Mouse (Mus musculus): ENCODE data around the gene Srpk3. TPM values are rescaled to one million over a fixed set of nuclear protein-coding genes. Genes with fewer than 3 reads are reported as not detected.

The Srpk3 gene
- polyA plus RNA-seq (2014; fragmentation: Illumina TruSeq; extraction: RNeasy Lipid Tissue Mini Kit (QIAGEN cat#74804); ENCODE audit: low read depth, low replicate concordance) = not detected

DNA sequence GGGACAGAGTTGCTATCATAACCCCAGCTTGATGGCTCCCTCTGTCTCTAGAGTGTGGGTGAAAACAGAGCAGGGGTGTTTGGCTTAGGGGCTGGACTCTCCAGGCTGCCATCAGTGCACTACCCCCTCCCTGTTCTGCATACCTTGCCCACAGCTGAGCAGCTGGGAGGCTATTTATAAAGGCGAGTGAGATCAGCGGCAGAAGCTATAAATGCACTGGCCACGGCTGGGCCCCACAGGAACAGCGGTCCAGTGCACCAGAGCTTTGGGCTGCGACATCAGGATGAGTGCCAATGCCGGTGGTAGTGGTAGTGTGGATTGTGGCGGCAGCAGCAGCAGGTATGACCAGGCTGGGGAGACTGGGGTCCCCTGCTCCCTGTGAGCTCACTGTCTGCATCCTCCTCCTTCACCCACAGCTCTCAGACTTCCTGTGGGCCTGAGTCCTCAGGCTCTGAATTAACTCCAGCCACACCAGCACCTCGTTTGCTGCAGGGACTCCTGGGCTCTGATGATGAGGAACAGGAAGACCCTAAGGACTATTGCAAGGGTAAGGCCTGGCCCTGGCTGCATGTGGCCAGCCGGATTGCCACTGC, at the start of gene Srpk3:
Srpk3 (plus strand) TSS at position 238 of the 593 bp plus-strand sequence.

DNA sequence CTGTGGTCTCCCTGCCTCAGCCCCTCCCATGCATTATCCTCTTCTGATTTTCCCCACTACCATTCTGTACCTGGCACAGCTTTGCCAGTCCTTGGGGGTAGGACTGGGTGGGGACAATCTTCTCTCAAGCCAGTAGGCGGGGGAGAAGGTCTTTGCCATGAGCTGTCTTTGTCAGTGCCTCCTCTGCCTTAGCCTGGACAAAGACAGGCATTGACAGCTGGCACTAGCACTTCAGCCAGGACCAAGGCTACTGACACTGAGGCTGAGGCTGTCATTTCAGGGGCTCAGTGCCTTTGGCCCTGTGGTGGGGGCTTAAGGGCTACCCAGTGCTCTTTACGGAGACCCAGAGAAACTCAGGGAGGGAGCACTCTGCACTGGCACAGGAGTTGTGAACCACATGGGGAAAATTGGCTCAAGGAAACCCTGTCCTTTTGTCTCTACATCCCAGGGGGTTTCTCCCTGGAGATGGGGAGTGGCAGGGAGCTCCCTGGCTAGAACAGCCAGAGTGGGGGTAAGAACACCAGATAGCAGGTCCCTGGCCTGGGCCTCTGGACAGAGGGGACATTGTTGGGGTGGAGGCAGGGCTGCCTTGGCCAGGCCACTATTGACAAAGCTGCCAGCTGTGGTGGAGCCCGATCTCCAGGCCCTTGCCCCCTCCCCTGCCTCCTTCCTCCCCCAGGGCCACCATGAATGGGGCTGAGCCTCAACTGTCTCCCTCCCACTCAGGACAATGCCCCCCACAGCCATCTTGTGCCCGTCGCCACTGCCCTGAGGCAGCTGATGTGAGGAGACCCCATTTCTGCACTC, 17.7 kb upstream of the Srpk3 start, which contains the start of gene Plxnb3:
Plxnb3 (plus strand) TSS at position 757 of the 807 bp plus-strand sequence.

DNA sequence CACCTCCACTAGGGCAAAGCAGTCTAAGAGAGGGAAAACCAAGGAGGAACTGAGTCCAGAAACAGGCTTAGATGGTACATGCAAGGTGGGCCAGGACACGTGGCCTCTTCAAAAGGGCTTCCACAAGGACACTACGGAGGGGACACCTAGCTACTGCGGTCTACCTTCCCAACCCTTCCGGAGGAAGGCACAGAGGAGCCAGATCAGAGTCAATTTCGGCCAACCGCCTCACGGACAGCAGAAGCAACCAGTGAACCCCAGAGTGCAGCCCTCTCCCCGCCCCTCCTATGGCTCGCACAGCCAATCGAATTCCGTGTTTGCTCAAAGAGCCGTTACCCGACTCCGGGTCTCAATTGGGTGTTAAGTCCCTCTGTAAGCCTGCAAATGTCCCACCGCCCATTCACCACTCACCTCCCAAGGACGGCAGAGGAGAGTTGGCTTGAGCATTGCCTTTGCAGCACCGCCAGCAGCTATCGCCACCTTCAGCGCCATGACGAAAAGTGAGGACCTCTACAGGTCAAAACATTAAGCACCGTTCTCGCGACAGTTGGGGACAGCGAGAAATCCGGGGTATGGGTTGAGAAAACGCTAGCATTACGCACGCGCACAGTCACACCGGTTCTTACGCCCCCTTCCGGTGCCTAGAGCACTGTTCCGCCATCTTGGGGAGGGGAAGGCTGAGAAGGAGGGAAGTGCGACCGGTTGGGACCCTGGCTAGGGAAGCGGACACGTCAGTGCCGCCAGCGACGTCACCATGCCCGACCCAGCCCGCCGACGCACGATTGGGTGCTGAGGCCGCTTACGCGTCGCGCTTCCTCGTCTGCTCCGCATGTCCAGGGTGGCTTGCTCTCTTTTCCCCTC, 12.4 kb downstream of the Srpk3 start, which contains the start of the genes Idh3g and Ssr4:
Idh3g (minus strand) TSS at position 534 of the 861 bp plus-strand sequence.
Ssr4 (plus strand) TSS at position 665 of the 861 bp plus-strand sequence.

DNA sequence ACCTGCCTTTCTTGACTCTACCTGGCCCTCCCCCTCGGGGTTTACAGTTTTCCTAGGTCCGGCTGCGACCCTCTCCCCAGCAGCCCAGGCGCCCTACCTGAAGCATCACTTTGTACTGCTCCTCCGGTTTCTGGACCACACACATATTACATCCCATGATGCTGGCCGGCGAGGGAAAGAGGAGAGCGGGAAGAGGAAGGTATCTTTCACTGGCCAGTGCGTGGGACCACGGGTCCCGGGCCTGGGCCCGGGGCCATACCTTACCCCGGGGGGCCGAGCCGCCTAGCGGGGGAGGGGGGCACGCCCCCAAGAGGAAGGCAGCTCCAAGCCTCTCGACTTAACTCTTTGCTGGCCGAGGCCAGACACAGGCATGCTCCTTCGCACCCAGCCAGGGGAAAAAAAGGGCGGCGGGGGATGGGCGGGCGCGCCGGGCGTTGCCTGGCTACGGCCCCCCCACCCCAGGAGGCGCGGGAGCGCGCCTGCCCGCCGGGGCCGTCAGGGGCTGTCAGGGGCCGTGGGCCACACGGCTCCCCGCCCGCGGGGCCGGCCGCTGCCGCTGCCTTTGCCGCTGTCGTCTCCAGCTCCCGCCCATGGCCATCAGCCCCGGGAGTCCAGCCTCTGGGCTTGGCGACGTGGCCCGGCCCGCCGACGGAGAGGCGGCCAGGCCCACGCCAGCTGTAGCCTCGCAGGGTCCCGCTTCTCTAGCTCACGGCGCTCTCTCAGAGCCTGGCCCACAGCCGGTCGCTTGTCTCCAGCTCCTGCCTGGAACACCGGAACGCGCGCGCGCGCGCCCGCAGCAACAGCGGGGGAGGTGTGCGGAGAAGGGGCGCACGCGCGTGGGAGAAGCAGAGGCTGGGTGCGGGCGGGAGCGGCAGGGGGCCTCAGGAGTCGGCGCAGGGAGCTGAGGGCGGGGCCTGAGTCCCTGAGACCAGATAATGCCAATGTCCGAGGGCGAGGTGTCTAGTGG, 50.3 kb downstream of the Srpk3 start, which contains the start of gene Pdzd4:
Pdzd4 (minus strand) TSS at position 785 of the 967 bp plus-strand sequence.

Other genes starting within 250 kb of the Srpk3 start
- gene Dusp9, start 135.0 kb upstream of the Srpk3 start, polyA plus RNA-seq (2014; fragmentation: Illumina TruSeq; extraction: RNeasy Lipid Tissue Mini Kit (QIAGEN cat#74804); ENCODE audit: low read depth, low replicate concordance) = 0.32 TPM
- not detected for gene Pnck, start 114.3 kb upstream of the Srpk3 start, polyA plus RNA-seq (2014; fragmentation: Illumina TruSeq; extraction: RNeasy Lipid Tissue Mini Kit (QIAGEN cat#74804); ENCODE audit: low read depth, low replicate concordance)
- 126 TPM for gene Slc6a8, start 101.3 kb upstream of the Srpk3 start, polyA plus RNA-seq (2014; fragmentation: Illumina TruSeq; extraction: RNeasy Lipid Tissue Mini Kit (QIAGEN cat#74804); ENCODE audit: low read depth, low replicate concordance)
- gene Bcap31, start 58.2 kb upstream of the Srpk3 start, polyA plus RNA-seq (2014; fragmentation: Illumina TruSeq; extraction: RNeasy Lipid Tissue Mini Kit (QIAGEN cat#74804); ENCODE audit: low read depth, low replicate concordance) = 215 TPM
- 1.0 TPM for gene Abcd1, start 57.8 kb upstream of the Srpk3 start, polyA plus RNA-seq (2014; fragmentation: Illumina TruSeq; extraction: RNeasy Lipid Tissue Mini Kit (QIAGEN cat#74804); ENCODE audit: low read depth, low replicate concordance)
- not detected for gene Plxnb3, start 17.3 kb upstream of the Srpk3 start, polyA plus RNA-seq (2014; fragmentation: Illumina TruSeq; extraction: RNeasy Lipid Tissue Mini Kit (QIAGEN cat#74804); ENCODE audit: low read depth, low replicate concordance)
- 73.0 TPM for gene Idh3g, start 12.5 kb downstream of the Srpk3 start, polyA plus RNA-seq (2014; fragmentation: Illumina TruSeq; extraction: RNeasy Lipid Tissue Mini Kit (QIAGEN cat#74804); ENCODE audit: low read depth, low replicate concordance)
- 30.3 TPM for gene Ssr4, start 12.6 kb downstream of the Srpk3 start, polyA plus RNA-seq (2014; fragmentation: Illumina TruSeq; extraction: RNeasy Lipid Tissue Mini Kit (QIAGEN cat#74804); ENCODE audit: low read depth, low replicate concordance)
- gene Pdzd4, start 50.6 kb downstream of the Srpk3 start, polyA plus RNA-seq (2014; fragmentation: Illumina TruSeq; extraction: RNeasy Lipid Tissue Mini Kit (QIAGEN cat#74804); ENCODE audit: low read depth, low replicate concordance) = 0.36 TPM
- gene Avpr2, start 117.7 kb downstream of the Srpk3 start, polyA plus RNA-seq (2014; fragmentation: Illumina TruSeq; extraction: RNeasy Lipid Tissue Mini Kit (QIAGEN cat#74804); ENCODE audit: low read depth, low replicate concordance) = 10.0 TPM
- 4.2 TPM for gene L1cam, start 121.7 kb downstream of the Srpk3 start, polyA plus RNA-seq (2014; fragmentation: Illumina TruSeq; extraction: RNeasy Lipid Tissue Mini Kit (QIAGEN cat#74804); ENCODE audit: low read depth, low replicate concordance)
- 0.85 TPM for gene Arhgap4, start 147.5 kb downstream of the Srpk3 start, polyA plus RNA-seq (2014; fragmentation: Illumina TruSeq; extraction: RNeasy Lipid Tissue Mini Kit (QIAGEN cat#74804); ENCODE audit: low read depth, low replicate concordance)
- 5.3 TPM for gene Naa10, start 147.5 kb downstream of the Srpk3 start, polyA plus RNA-seq (2014; fragmentation: Illumina TruSeq; extraction: RNeasy Lipid Tissue Mini Kit (QIAGEN cat#74804); ENCODE audit: low read depth, low replicate concordance)
- gene Renbp, start 156.4 kb downstream of the Srpk3 start, polyA plus RNA-seq (2014; fragmentation: Illumina TruSeq; extraction: RNeasy Lipid Tissue Mini Kit (QIAGEN cat#74804); ENCODE audit: low read depth, low replicate concordance) = 9.6 TPM
- 22.0 TPM for gene Hcfc1, start 192.0 kb downstream of the Srpk3 start, polyA plus RNA-seq (2014; fragmentation: Illumina TruSeq; extraction: RNeasy Lipid Tissue Mini Kit (QIAGEN cat#74804); ENCODE audit: low read depth, low replicate concordance)
- 37.3 TPM for gene Irak1, start 249.5 kb downstream of the Srpk3 start, polyA plus RNA-seq (2014; fragmentation: Illumina TruSeq; extraction: RNeasy Lipid Tissue Mini Kit (QIAGEN cat#74804); ENCODE audit: low read depth, low replicate concordance)

Data from kidney, adult 10 weeks (tissue).